Mouse (Mus musculus) heart, postnatal 0 days (tissue): ENCODE measurements around the gene Nbeal2. TPM values are rescaled to one million over a fixed set of nuclear protein-coding genes. Genes with fewer than 3 reads are reported as not detected.
A peak's percentile ranks its signal among the peaks of the same experiment; 100 is the strongest.

Experiments
- ATAC-seq: fragments of 200-750 bp; cut with Nextera tagmentation; 2 replicates; pipeline ENCODE4 v1.8.0; 2017; ENCODE audit warnings: low read depth, moderate number of reproducible peaks, moderate library complexity; ENCODE audit not compliant: insufficient read depth
- DNase-seq: peaks from one replicate; pipeline ENCODE4 v3.0.0-alpha.2; 2016; ENCODE audit warnings: low spot score
- H3K27ac ChIP-seq: fragments of 300-500 bp; sonication (generic); 2 replicates; pipeline ENCODE4 v1.5.1; 2014; ENCODE audit warnings: low read depth, mild to moderate bottlenecking
- H3K27me3 ChIP-seq: fragments of 300-500 bp; sonication (generic); 2 replicates; pipeline ENCODE4 v1.6.1; 2014; ENCODE audit warnings: low read length, mixed read lengths; ENCODE audit not compliant: control insufficient read depth, insufficient read depth
- H3K36me3 ChIP-seq: fragments of 300-500 bp; sonication (generic); replicated peaks from 2 replicates; pipeline ENCODE4 v1.6.1; 2014; ENCODE audit warnings: low read length, mixed read lengths; ENCODE audit not compliant: control insufficient read depth, insufficient read depth
- H3K4me1 ChIP-seq: fragments of 300-500 bp; sonication (generic); 2 replicates; pipeline ENCODE4 v1.6.1; 2014; ENCODE audit warnings: antibody characterized with exemption; ENCODE audit not compliant: control insufficient read depth, insufficient read depth
- H3K4me2 ChIP-seq: fragments of 300-500 bp; sonication (generic); 2 replicates; pipeline ENCODE4 v1.6.1; 2014; ENCODE audit warnings: low read depth, mild to moderate bottlenecking, low read length, moderate library complexity
- H3K4me3 ChIP-seq: fragments of 300-500 bp; sonication (generic); 2 replicates; pipeline ENCODE4 v1.5.1; 2014; ENCODE audit warnings: low read depth, low read length
- H3K9ac ChIP-seq: fragments of 300-500 bp; sonication (generic); replicated peaks from 2 replicates; pipeline ENCODE4 v1.6.1; 2014; ENCODE audit warnings: low read depth, low read length, mixed read lengths
- H3K9me3 ChIP-seq: fragments of 300-500 bp; sonication (generic); replicated peaks from 2 replicates; pipeline ENCODE4 v1.6.1; 2016; ENCODE audit warnings: low read length; ENCODE audit not compliant: control insufficient read depth
- CTCF ChIP-seq: IDR thresholded peaks from 2 replicates; pipeline ENCODE4 v1.5.1; 2016; ENCODE audit warnings: antibody characterized with exemption, control low read depth, low read depth
- EP300 ChIP-seq: IDR thresholded peaks from 2 replicates; pipeline ENCODE4 v1.6.1; 2016; ENCODE audit warnings: antibody characterized with exemption, low read depth
- WGBS: fragments of 180-500 bp; shearing (Covaris S2); extraction: QIAGEN DNeasy Blood & Tissue Kit; methylation state at CpG from one replicate; pipeline ENCODE4 v1.1.7; 2014; 5-methylcytosine and 5-hydroxymethylcytosine counted together
- polyA plus RNA-seq: library from polyadenylated mRNA; unstranded; fragments of >200 nt; fragmentation: Nextera tagmentation; extraction: Ambion mirVana; gene quantifications from 2 replicates; pipeline ENCODE4 v1.2.1, GENCODE M21; 2015
- total RNA-seq: library from RNA; depleted of rRNA; stranded (reverse); fragments of >200 nt; gene quantifications from 2 replicates; pipeline ENCODE4 v1.2.3, GENCODE M21; 2014; ENCODE audit warnings: low replicate concordance

Gene Nbeal2
- total and polyA plus RNA-seq, 2 experiments from 2014 or later, result 1.6 to 12.9 TPM

DNA sequence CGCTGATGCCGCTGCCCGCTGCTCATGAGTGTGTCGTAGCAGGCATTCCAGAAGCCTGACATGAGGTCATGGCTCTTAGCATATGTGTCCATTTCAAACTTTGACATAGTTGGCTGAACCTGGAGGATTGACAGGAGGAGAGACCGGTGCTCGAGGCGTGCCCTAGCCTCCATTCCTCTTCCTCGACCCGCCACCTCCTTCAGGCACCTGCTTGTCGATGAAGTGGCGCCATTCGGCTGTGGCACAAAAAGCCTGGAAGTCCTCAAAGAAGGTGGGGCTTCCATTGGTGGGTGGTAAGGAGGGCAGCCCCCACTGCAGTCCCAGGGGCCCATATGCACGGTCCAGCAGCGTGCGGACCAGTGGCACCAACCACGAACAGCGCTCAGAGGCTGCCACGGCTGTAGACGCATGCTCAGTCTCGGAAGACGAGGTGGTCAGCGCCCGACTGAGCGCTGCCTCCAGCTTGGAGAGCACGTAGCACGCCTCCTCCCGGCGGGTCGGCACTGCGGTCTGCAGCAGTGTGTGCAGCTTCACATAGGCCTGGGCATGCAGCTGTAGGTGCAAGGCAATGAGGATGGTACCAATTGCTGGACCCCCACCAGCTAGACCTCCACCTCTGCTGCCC lies 22.2 kb downstream of the Nbeal2 start:
- H3K27ac ChIP-seq, result no peak overlapping the region
- H3K36me3 ChIP-seq, result peaks cover 81% of the 10 kb centered on the region
- no peak for ATAC-seq
- 0 out of 2 replicates have a peak, but pooled peaks cover 4% of the 10 kb centered on the region for H3K27me3 ChIP-seq
- H3K4me3 ChIP-seq, result no peak overlapping the region
- no peak overlapping the region for H3K9ac ChIP-seq
- no peak for DNase-seq
- 49% methylated on average over 30 of the region's 30 CpGs for WGBS
- H3K4me2 ChIP-seq, result no peak overlapping the region
- no peaks in the 10 kb centered on the region for H3K4me1 ChIP-seq
- TF ChIP-seq EP300 (no peak), CTCF (0 out of 2 replicates have a peak, but pooled peaks have one; percentile 11)
- H3K9me3 ChIP-seq, result no peaks in the 10 kb centered on the region

- Histone ChIP-seq H3K9me3 (no peaks in the 10 kb centered on the region), H3K27me3 (0 out of 2 replicates have a peak, but pooled peaks cover 4% of the 10 kb centered on the region), H3K27ac (no peak overlapping the region), H3K9ac (no peak overlapping the region), H3K4me2 (no peak overlapping the region), H3K4me1 (no peaks in the 10 kb centered on the region), H3K4me3 (no peak overlapping the region), H3K36me3 (peaks cover 81% of the 10 kb centered on the region)
- TF ChIP-seq EP300 (no peak), CTCF (peak; percentile 53)
- DNase-seq (no peak), ATAC-seq (peak; percentile 51)
- WGBS, result 38% methylated on average over 10 of the region's 10 CpGs
Measured at GRCm38 (mm10) chr9:110631191-110631590, 22.8 kb downstream of the Nbeal2 start.

DNA sequence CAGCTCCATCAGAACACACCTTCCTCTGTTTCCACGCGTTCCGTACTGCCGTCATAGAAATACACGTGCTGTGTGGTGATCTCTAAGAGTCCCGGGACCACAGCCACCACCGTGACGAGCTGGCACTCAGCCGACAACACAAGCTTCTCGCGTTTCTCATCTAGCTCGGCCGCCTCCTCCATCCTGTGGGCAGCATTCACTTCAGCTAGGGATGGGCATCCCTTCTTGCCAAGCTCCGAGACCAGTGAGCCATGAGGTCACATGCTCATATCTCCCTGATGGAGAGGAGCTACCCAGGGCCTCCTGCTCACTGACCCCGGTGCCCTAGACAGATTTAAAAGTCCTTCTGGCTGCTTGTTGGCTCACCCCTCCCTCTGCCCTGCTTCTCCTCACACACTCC lies 23.8 kb downstream of the Nbeal2 start:
- H3K9ac ChIP-seq, result no peak overlapping the region
- DNase-seq (no peak), ATAC-seq (no peak)
- no peak overlapping the region for H3K4me2 ChIP-seq
- 0 out of 2 replicates have a peak, but pooled peaks cover 2% of the 10 kb centered on the region for H3K4me1 ChIP-seq
- H3K36me3 ChIP-seq, result peaks cover 81% of the 10 kb centered on the region
- H3K27me3 ChIP-seq, result 0 out of 2 replicates have a peak, but pooled peaks cover 4% of the 10 kb centered on the region
- no peaks in the 10 kb centered on the region for H3K9me3 ChIP-seq
- no peak overlapping the region for H3K4me3 ChIP-seq
- 76% methylated on average over 15 of the region's 15 CpGs for WGBS
- no peak for TF ChIP-seq CTCF
- no peak for TF ChIP-seq EP300
- H3K27ac ChIP-seq, result no peak overlapping the region

DNA sequence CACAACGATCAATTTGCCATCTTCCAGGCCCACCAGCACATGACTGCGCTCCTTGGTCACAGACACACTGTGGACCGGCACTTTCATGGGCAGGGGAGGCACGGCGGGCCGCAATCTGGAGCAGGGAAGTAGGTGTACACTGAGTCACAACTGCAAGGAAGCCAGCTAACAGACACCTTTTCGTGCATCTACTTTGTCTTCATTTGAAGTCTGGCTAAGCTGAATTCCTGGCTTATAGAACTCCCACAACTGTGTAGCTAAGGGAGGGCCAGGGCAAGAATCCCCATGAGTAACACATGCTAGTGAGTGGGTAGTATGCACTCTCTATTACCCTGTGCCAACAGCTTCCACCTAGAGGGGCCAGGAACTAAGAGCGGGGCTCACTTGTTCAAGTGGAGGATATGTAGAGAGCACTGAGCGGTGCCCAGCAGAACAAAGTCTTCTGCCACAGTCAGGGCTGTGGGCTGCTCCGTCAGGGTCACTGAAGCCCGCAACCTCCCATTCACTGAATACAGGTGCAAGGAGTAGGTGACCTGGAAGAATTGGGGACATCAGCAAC lies 28.5 kb downstream of the Nbeal2 start:
- TF ChIP-seq EP300, result no peak
- TF ChIP-seq CTCF, result no peak
- peak overlapping the region; percentile 92 for H3K4me2 ChIP-seq
- peak overlapping the region; percentile 84 for H3K27ac ChIP-seq
- no peak for DNase-seq
- peak overlapping the region; percentile 53; the same call in 1 of the 2 replicates for H3K9ac ChIP-seq
- no peak for ATAC-seq
- 71% methylated on average over 11 of the region's 11 CpGs for WGBS
- H3K36me3 ChIP-seq, result peaks cover 43% of the 10 kb centered on the region
- H3K4me1 ChIP-seq, result 0 out of 2 replicates have a peak, but pooled peaks cover 4% of the 10 kb centered on the region
- peak overlapping the region; percentile 60 for H3K4me3 ChIP-seq
- no peaks in the 10 kb centered on the region for H3K9me3 ChIP-seq
- no peaks in the 10 kb centered on the region for H3K27me3 ChIP-seq

- H3K4me3 ChIP-seq, result peak within 1 kb of the TSS; percentile 60
- peak; percentile 92 for DNase-seq
- no peaks in the 10 kb centered on the region for H3K27me3 ChIP-seq
- 3% methylated on average over 41 of the region's 41 CpGs for WGBS
- no peaks in the 10 kb centered on the region for H3K9me3 ChIP-seq
- 0 out of 2 replicates have a peak, but pooled peaks cover 4% of the 10 kb centered on the region for H3K4me1 ChIP-seq
- H3K9ac ChIP-seq, result peak within 1 kb of the TSS; percentile 53
- ATAC-seq, result peak; percentile 92
- peak within 1 kb of the TSS; percentile 92 for H3K4me2 ChIP-seq
- H3K27ac ChIP-seq, result peak within 1 kb of the TSS; percentile 84
- TF ChIP-seq CTCF, result no peak
- no peak for TF ChIP-seq EP300
- peaks cover 36% of the 10 kb centered on the region for H3K36me3 ChIP-seq
Measured at GRCm38 (mm10) chr9:110624361-110625166, 29.4 kb downstream of the Nbeal2 start, which contains the start of gene Nradd. Gene Nradd (minus strand): TSS chr9:110624452.
